Mouse (Mus musculus) midbrain, postnatal 0 days (tissue): ENCODE results near the gene Mmp2. TPM values are rescaled to one million over a fixed set of nuclear protein-coding genes. Genes with fewer than 3 reads are reported as not detected.

Source experiments
- ATAC-seq: fragments of 200-750 bp; cut with Nextera tagmentation; 2 replicates; pipeline ENCODE4 v1.8.0; 2017; ENCODE audit warnings: moderate number of reproducible peaks, mild to moderate bottlenecking, moderate TSS enrichment, moderate library complexity; ENCODE audit not compliant: low FRiP score
- DNase-seq: peaks from one replicate; pipeline ENCODE4 v3.0.0-alpha.2; 2015; ENCODE audit warnings: low spot score
- H3K27ac ChIP-seq: fragments of 300-500 bp; sonication (generic); 2 replicates; pipeline ENCODE4 v1.5.1; 2014; ENCODE audit warnings: low read depth, mild to moderate bottlenecking, low read length, mixed read lengths
- H3K27me3 ChIP-seq: fragments of 300-500 bp; sonication (generic); 2 replicates; pipeline ENCODE4 v1.6.1; 2014; ENCODE audit warnings: low read length, control low read depth, mixed read lengths; ENCODE audit not compliant: insufficient read depth
- H3K36me3 ChIP-seq: fragments of 300-500 bp; sonication (generic); 2 replicates; pipeline ENCODE4 v1.6.1; 2014; ENCODE audit warnings: low read length, control low read depth, mixed read lengths; ENCODE audit not compliant: insufficient read depth
- H3K4me1 ChIP-seq: fragments of 300-500 bp; sonication (generic); 2 replicates; pipeline ENCODE4 v1.6.1; 2014; ENCODE audit warnings: mild to moderate bottlenecking, control low read depth, antibody characterized with exemption, low read length, mixed read lengths; ENCODE audit not compliant: insufficient read depth
- H3K4me2 ChIP-seq: fragments of 300-500 bp; sonication (generic); 2 replicates; pipeline ENCODE4 v1.6.1; 2014; ENCODE audit warnings: low read depth, mild to moderate bottlenecking, low read length, mixed read lengths; ENCODE audit not compliant: poor library complexity, severe bottlenecking
- H3K4me3 ChIP-seq: fragments of 300-500 bp; sonication (generic); 2 replicates; pipeline ENCODE4 v1.5.1; 2014; ENCODE audit warnings: low read depth, mild to moderate bottlenecking, low read length, moderate library complexity
- H3K9ac ChIP-seq: fragments of 300-500 bp; sonication (generic); replicated peaks from 2 replicates; pipeline ENCODE4 v1.6.1; 2014; ENCODE audit warnings: mild to moderate bottlenecking, low read length, moderate library complexity, mixed read lengths; ENCODE audit not compliant: poor library complexity, severe bottlenecking
- H3K9me3 ChIP-seq: fragments of 300-500 bp; sonication (generic); 2 replicates; pipeline ENCODE4 v1.6.1; 2016; ENCODE audit warnings: low read length, control low read depth
- CTCF ChIP-seq: IDR thresholded peaks from 2 replicates; pipeline ENCODE4 v1.5.1; 2016; ENCODE audit warnings: antibody characterized with exemption, mild to moderate bottlenecking
- WGBS: fragments of 180-500 bp; shearing (Covaris S2); extraction: QIAGEN DNeasy Blood & Tissue Kit; methylation state at CpG from one replicate; pipeline ENCODE4 v1.1.7; 2014; 5-methylcytosine and 5-hydroxymethylcytosine counted together
- polyA plus RNA-seq: library from polyadenylated mRNA; unstranded; fragments of >200 nt; fragmentation: Nextera tagmentation; extraction: Ambion mirVana; gene quantifications from 2 replicates; pipeline ENCODE4 v1.2.1, GENCODE M21; 2015
- total RNA-seq: library from RNA; depleted of rRNA; stranded (reverse); fragments of >200 nt; gene quantifications from 2 replicates; pipeline ENCODE4 v1.2.3, GENCODE M21; 2014

The Mmp2 gene
- total and polyA plus RNA-seq, 2 experiments from 2014 or later, result 16.1 to 16.5 TPM

GRCm38 (mm10) chr8:92846684-92847083 is 19.6 kb downstream of the Mmp2 start:
- Histone ChIP-seq H3K27me3 (no peaks in the 10 kb centered on the region), H3K4me2 (no peak overlapping the region), H3K36me3 (no peaks in the 10 kb centered on the region), H3K27ac (no peak overlapping the region), H3K4me1 (no peaks in the 10 kb centered on the region), H3K9me3 (no peaks in the 10 kb centered on the region), H3K9ac (no peak overlapping the region), H3K4me3 (no peak overlapping the region)
- no peak for TF ChIP-seq CTCF
- ATAC-seq (no peak), DNase-seq (peak; percentile 48)
- whole genome bisulfite sequencing, result 25% methylated on average over 3 of the region's 3 CpGs

- no peaks in the 10 kb centered on the region for H3K9me3 ChIP-seq
- H3K27me3 ChIP-seq, result no peaks in the 10 kb centered on the region
- no peak overlapping the region for H3K4me3 ChIP-seq
- H3K27ac ChIP-seq, result no peak overlapping the region
- 33% methylated on average over 9 of the region's 9 CpGs for WGBS
- no peak overlapping the region for H3K4me2 ChIP-seq
- no peak for ATAC-seq
- H3K4me1 ChIP-seq, result no peaks in the 10 kb centered on the region
- DNase-seq, result no peak
- TF ChIP-seq CTCF, result no peak
- no peaks in the 10 kb centered on the region for H3K36me3 ChIP-seq
- H3K9ac ChIP-seq, result no peak overlapping the region
These were observed 20.2 kb downstream of the Mmp2 start for GRCm38 (mm10) chr8:92847299-92847698.

GRCm38 (mm10) chr8:92849261-92849660 is 22.2 kb downstream of the Mmp2 start:
- Histone ChIP-seq H3K27me3 (0 out of 2 replicates have a peak, but pooled peaks cover 6% of the 10 kb centered on the region), H3K4me3 (no peak overlapping the region), H3K4me1 (0 out of 2 replicates have a peak, but pooled peaks cover 2% of the 10 kb centered on the region), H3K36me3 (no peaks in the 10 kb centered on the region), H3K27ac (no peak overlapping the region), H3K9ac (no peak overlapping the region), H3K9me3 (no peaks in the 10 kb centered on the region), H3K4me2 (no peak overlapping the region)
- ATAC-seq, result no peak
- DNase-seq, result no peak
- TF ChIP-seq CTCF, result no peak
- WGBS, result 64% methylated on average over 6 of the region's 6 CpGs

GRCm38 (mm10) chr8:92850239-92850638 is 23.1 kb downstream of the Mmp2 start:
- WGBS, result 62% methylated on average over 4 of the region's 4 CpGs
- ATAC-seq (peak; percentile 83), DNase-seq (peak; percentile 88)
- Histone ChIP-seq H3K4me2 (no peak overlapping the region), H3K4me3 (no peak overlapping the region), H3K27me3 (0 out of 2 replicates have a peak, but pooled peaks cover 6% of the 10 kb centered on the region), H3K9ac (no peak overlapping the region), H3K27ac (no peak overlapping the region), H3K9me3 (no peaks in the 10 kb centered on the region), H3K4me1 (0 out of 2 replicates have a peak, but pooled peaks cover 2% of the 10 kb centered on the region), H3K36me3 (no peaks in the 10 kb centered on the region)
- no peak for TF ChIP-seq CTCF

- Histone ChIP-seq H3K27me3 (0 out of 2 replicates have a peak, but pooled peaks cover 6% of the 10 kb centered on the region), H3K4me3 (no peak overlapping the region), H3K4me2 (no peak overlapping the region), H3K9me3 (no peaks in the 10 kb centered on the region), H3K4me1 (0 out of 2 replicates have a peak, but pooled peaks cover 2% of the 10 kb centered on the region), H3K27ac (no peak overlapping the region), H3K9ac (no peak overlapping the region), H3K36me3 (no peaks in the 10 kb centered on the region)
- DNase-seq (no peak), ATAC-seq (no peak)
- WGBS, result 84% methylated on average over 3 of the region's 3 CpGs
- no peak for TF ChIP-seq CTCF
These were observed 24.3 kb downstream of the Mmp2 start for GRCm38 (mm10) chr8:92851381-92851780.

GRCm38 (mm10) chr8:92853188-92853983 is 26.3 kb downstream of the Mmp2 start:
- ATAC-seq (no peak), DNase-seq (no peak)
- no peak for TF ChIP-seq CTCF
- Histone ChIP-seq H3K4me3 (no peak overlapping the region), H3K4me2 (no peak overlapping the region), H3K4me1 (0 out of 2 replicates have a peak, but pooled peaks cover 2% of the 10 kb centered on the region), H3K9ac (no peak overlapping the region), H3K27me3 (0 out of 2 replicates have a peak, but pooled peaks cover 6% of the 10 kb centered on the region), H3K27ac (no peak overlapping the region), H3K36me3 (no peaks in the 10 kb centered on the region), H3K9me3 (no peaks in the 10 kb centered on the region)
- 72% methylated on average over 18 of the region's 18 CpGs for WGBS
